Mouse (Mus musculus) intestine, embryonic 14.5 days (tissue): ENCODE results near the gene Btbd11. TPM values are rescaled to one million over a fixed set of nuclear protein-coding genes. Genes with fewer than 3 reads are reported as not detected.
A peak's percentile ranks its signal among the peaks of the same experiment; 100 is the strongest.

Source experiments
- ATAC-seq: fragments of 200-750 bp; cut with Nextera tagmentation; replicated peaks from 2 replicates; pipeline ENCODE4 v1.8.0; 2017; ENCODE audit warnings: low read depth, moderate number of reproducible peaks, moderate TSS enrichment, moderate library complexity; ENCODE audit not compliant: low FRiP score, low TSS enrichment
- DNase-seq: peaks from one replicate; pipeline ENCODE4 v3.0.0-alpha.2; 2018; ENCODE audit warnings: low spot score
- H3K27ac ChIP-seq: fragments of 300-500 bp; sonication (generic); 2 replicates; pipeline ENCODE4 v1.5.1; 2014; ENCODE audit warnings: low read depth, mild to moderate bottlenecking, control low read depth
- H3K27me3 ChIP-seq: fragments of 300-500 bp; sonication (generic); replicated peaks from 2 replicates; pipeline ENCODE4 v1.6.1; 2014; ENCODE audit warnings: low read length, control low read depth; ENCODE audit not compliant: control insufficient read depth, insufficient read depth
- H3K36me3 ChIP-seq: fragments of 300-500 bp; sonication (generic); 2 replicates; pipeline ENCODE4 v1.6.1; 2014; ENCODE audit warnings: low read length, control low read depth; ENCODE audit not compliant: control insufficient read depth, insufficient read depth
- H3K4me1 ChIP-seq: fragments of 300-500 bp; sonication (generic); replicated peaks from 2 replicates; pipeline ENCODE4 v1.6.1; 2014; ENCODE audit warnings: low read length, control low read depth, mixed read lengths; ENCODE audit not compliant: control insufficient read depth, insufficient read depth
- H3K4me2 ChIP-seq: fragments of 300-500 bp; sonication (generic); 2 replicates; pipeline ENCODE4 v1.6.1; 2014; ENCODE audit warnings: low read length
- H3K4me3 ChIP-seq: fragments of 300-500 bp; sonication (generic); 2 replicates; pipeline ENCODE4 v1.5.1; 2014; ENCODE audit warnings: low read depth, low read length, control low read depth, mixed read lengths
- H3K9ac ChIP-seq: fragments of 300-500 bp; sonication (generic); 2 replicates; pipeline ENCODE4 v1.6.1; 2014; ENCODE audit warnings: mild to moderate bottlenecking, low read length
- H3K9me3 ChIP-seq: fragments of 300-500 bp; sonication (generic); 2 replicates; pipeline ENCODE4 v1.6.1; 2016; ENCODE audit warnings: low read length, control low read depth; ENCODE audit not compliant: control insufficient read depth
- WGBS: fragments of 180-500 bp; shearing (Covaris S2); extraction: QIAGEN DNeasy Blood & Tissue Kit; methylation state at CpG from one replicate; pipeline ENCODE4 v1.1.7; 2014; 5-methylcytosine and 5-hydroxymethylcytosine counted together
- polyA plus RNA-seq: library from polyadenylated mRNA; unstranded; fragments of >200 nt; fragmentation: Nextera tagmentation; extraction: Ambion mirVana; gene quantifications from 2 replicates; pipeline ENCODE4 v1.2.1, GENCODE M21; 2014

The Btbd11 gene
- polyA plus RNA-seq, 1 experiment from 2014 or later, result 2.0 TPM

DNA sequence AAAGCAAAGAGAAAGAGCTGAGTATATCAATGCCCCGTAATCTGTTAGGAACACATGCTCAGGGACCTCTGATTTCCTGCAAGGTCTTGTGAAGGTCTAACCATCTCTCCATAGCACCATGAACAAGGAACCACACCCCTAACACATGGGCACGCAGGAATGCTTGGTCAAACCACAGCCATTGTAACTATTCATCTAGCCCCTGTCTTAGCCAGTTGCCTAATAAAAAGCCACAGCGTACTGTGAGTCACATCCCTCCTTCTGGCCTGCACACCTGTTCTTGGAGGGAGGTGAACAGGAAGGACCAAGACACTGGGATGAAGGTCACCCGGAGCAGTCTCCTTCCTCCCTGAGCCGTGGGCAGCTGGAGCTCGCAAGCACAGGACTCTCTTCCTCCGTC, 253.0 kb downstream of the Btbd11 start:
- Histone ChIP-seq H3K36me3 (no peaks in the 10 kb centered on the region), H3K9ac (no peak overlapping the region), H3K27me3 (no peaks in the 10 kb centered on the region), H3K4me3 (no peak overlapping the region), H3K4me1 (no peaks in the 10 kb centered on the region; the same call in 1 of the 2 replicates), H3K9me3 (no peaks in the 10 kb centered on the region), H3K4me2 (no peak overlapping the region), H3K27ac (no peak overlapping the region)
- DNase-seq, result peak; percentile 45
- WGBS, result 81% methylated on average over 7 of the region's 7 CpGs
- no peak for ATAC-seq

DNA sequence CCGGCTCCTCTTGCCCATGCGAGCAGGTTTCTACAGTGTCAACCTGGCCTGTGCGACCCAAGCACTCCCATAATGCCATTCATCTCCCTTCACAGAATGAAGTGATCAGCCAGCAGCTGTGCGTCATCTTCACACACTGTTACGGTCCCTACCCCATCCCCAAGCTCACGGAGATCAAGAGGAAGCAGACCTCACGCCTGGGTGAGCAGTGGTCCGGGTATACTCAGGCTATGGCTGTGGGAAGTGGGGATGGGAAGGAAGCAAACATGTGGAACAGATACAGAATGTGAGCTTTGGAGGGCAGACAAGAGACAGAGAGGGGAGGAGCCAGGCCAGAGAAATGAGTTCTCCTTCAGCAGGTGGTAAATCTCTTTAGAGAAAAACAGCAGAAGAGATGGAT, 253.8 kb downstream of the Btbd11 start:
- WGBS, result 78% methylated on average over 8 of the region's 8 CpGs
- H3K9me3 ChIP-seq, result no peaks in the 10 kb centered on the region
- no peak overlapping the region for H3K4me3 ChIP-seq
- no peak for ATAC-seq
- no peaks in the 10 kb centered on the region; the same call in 1 of the 2 replicates for H3K4me1 ChIP-seq
- H3K9ac ChIP-seq, result no peak overlapping the region
- no peaks in the 10 kb centered on the region for H3K36me3 ChIP-seq
- no peak overlapping the region for H3K4me2 ChIP-seq
- no peak overlapping the region for H3K27ac ChIP-seq
- no peaks in the 10 kb centered on the region for H3K27me3 ChIP-seq
- peak; percentile 47 for DNase-seq

- H3K9me3 ChIP-seq, result no peaks in the 10 kb centered on the region
- H3K4me1 ChIP-seq, result no peaks in the 10 kb centered on the region
- H3K27ac ChIP-seq, result no peak overlapping the region
- ATAC-seq, result no peak
- H3K36me3 ChIP-seq, result no peaks in the 10 kb centered on the region
- no peak overlapping the region for H3K4me3 ChIP-seq
- DNase-seq, result no peak
- H3K9ac ChIP-seq, result no peak overlapping the region
- H3K27me3 ChIP-seq, result no peaks in the 10 kb centered on the region
- no peak overlapping the region for H3K4me2 ChIP-seq
- WGBS, result 81% methylated on average over 6 of the region's 6 CpGs
These were observed 258.7 kb downstream of the Btbd11 start for GRCm38 (mm10) chr10:85645346-85645745.

DNA sequence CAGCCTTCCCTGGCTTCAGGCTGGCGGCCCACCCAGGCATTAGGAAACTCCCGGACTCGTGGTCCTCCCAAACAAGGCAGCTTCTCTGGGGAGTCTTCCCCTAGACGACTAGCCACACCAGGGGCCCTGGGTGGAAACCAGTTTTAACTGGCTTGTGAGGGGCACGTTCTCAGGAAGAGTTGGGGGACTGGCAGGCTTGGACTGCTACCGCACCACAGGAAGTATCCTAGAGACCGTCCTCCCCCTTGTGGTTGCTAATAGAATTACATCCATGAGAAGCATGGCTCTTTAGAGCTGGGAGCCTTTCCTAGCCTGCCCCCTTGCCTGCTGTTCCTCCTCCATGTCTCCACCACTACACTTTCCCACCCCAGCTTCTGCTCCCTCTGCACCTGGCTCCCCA, 265.1 kb downstream of the Btbd11 start:
- H3K27me3 ChIP-seq, result no peaks in the 10 kb centered on the region
- DNase-seq (peak; percentile 68), ATAC-seq (peak; percentile 84)
- WGBS, result 27% methylated on average over 7 of the region's 7 CpGs
- H3K9ac ChIP-seq, result no peak overlapping the region
- H3K36me3 ChIP-seq, result no peaks in the 10 kb centered on the region
- no peaks in the 10 kb centered on the region for H3K9me3 ChIP-seq
- H3K4me3 ChIP-seq, result no peak overlapping the region
- no peak overlapping the region for H3K4me2 ChIP-seq
- H3K27ac ChIP-seq, result no peak overlapping the region
- H3K4me1 ChIP-seq, result peaks cover 3% of the 10 kb centered on the region; the same call in 1 of the 2 replicates

GRCm38 (mm10) chr10:85655881-85656280, 269.3 kb downstream of the Btbd11 start:
- H3K4me2 ChIP-seq, result no peak overlapping the region
- H3K4me3 ChIP-seq, result no peak overlapping the region
- WGBS, result 24% methylated on average over 4 of the region's 4 CpGs
- DNase-seq, result peak; percentile 64
- no peaks in the 10 kb centered on the region for H3K9me3 ChIP-seq
- 0 out of 2 replicates have a peak overlapping the region, but pooled peaks have one; percentile 6 for H3K27ac ChIP-seq
- no peak overlapping the region for H3K9ac ChIP-seq
- ATAC-seq, result no peak
- no peaks in the 10 kb centered on the region for H3K27me3 ChIP-seq
- H3K36me3 ChIP-seq, result no peaks in the 10 kb centered on the region
- H3K4me1 ChIP-seq, result peaks cover 3% of the 10 kb centered on the region; the same call in 1 of the 2 replicates

GRCm38 (mm10) chr10:85657886-85658285, 271.3 kb downstream of the Btbd11 start:
- no peaks in the 10 kb centered on the region for H3K27me3 ChIP-seq
- H3K27ac ChIP-seq, result no peak overlapping the region
- ATAC-seq (no peak), DNase-seq (no peak)
- H3K36me3 ChIP-seq, result no peaks in the 10 kb centered on the region
- peaks cover 3% of the 10 kb centered on the region; the same call in 1 of the 2 replicates for H3K4me1 ChIP-seq
- H3K9ac ChIP-seq, result no peak overlapping the region
- no peaks in the 10 kb centered on the region for H3K9me3 ChIP-seq
- no peak overlapping the region for H3K4me2 ChIP-seq
- 89% methylated on average over 10 of the region's 10 CpGs for WGBS
- H3K4me3 ChIP-seq, result no peak overlapping the region

DNA sequence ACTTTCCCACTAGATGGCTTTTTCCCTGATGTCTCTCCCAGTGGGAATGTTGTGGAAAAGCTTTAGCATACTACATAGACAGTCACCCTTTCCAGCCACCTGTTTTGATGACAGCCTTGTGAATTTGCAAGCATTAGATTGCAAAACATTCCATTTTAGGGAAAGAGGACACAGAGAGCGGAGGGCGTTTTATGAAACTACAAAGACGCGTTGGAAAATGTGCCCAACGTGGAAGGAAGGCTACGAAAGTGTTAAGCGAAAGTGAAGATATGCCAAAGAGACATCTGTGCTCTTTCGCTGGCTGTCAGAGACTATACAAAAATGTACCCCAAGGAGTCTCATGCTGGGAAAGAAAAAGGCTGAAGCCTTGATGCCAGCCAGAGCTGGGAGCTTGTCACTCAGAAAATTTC, 286.9 kb downstream of the Btbd11 start:
- ATAC-seq, result no peak
- H3K4me3 ChIP-seq, result no peak overlapping the region
- peaks cover 6% of the 10 kb centered on the region for H3K9me3 ChIP-seq
- DNase-seq, result no peak
- no peaks in the 10 kb centered on the region for H3K36me3 ChIP-seq
- H3K4me1 ChIP-seq, result no peaks in the 10 kb centered on the region
- no peak overlapping the region for H3K9ac ChIP-seq
- no peak overlapping the region for H3K4me2 ChIP-seq
- 87% methylated on average over 8 of the region's 8 CpGs for WGBS
- no peak overlapping the region for H3K27ac ChIP-seq
- H3K27me3 ChIP-seq, result no peaks in the 10 kb centered on the region

DNA sequence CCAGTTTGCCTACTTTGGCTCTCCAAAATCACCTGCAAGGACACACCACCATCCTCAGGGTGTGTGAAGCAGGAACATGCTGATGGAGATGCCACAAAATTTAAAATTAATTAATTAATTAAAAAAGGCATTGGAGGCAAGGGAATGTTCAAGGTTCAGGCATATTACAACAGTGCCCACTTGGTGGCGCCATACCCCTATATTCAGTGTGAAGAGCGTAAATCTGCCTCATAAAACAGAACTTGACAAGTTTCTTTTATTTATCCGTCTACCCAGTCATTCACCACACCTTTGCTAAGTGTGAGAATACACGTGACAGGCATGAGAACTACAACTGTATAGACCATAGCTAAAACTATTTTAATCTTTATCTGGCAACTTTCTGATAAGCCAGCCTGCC, 292.0 kb downstream of the Btbd11 start:
- H3K4me1 ChIP-seq, result no peaks in the 10 kb centered on the region
- peak; percentile 68 for DNase-seq
- H3K36me3 ChIP-seq, result no peaks in the 10 kb centered on the region
- no peak for ATAC-seq
- H3K9me3 ChIP-seq, result no peaks in the 10 kb centered on the region
- 24% methylated on average over 4 of the region's 4 CpGs for WGBS
- H3K4me3 ChIP-seq, result no peak overlapping the region
- H3K4me2 ChIP-seq, result no peak overlapping the region
- H3K27me3 ChIP-seq, result no peaks in the 10 kb centered on the region
- H3K27ac ChIP-seq, result no peak overlapping the region
- H3K9ac ChIP-seq, result no peak overlapping the region

GRCm38 (mm10) chr10:85682446-85682845, 295.8 kb downstream of the Btbd11 start:
- Histone ChIP-seq H3K4me3 (no peak overlapping the region), H3K4me2 (no peak overlapping the region), H3K27ac (no peak overlapping the region), H3K4me1 (no peaks in the 10 kb centered on the region), H3K36me3 (no peaks in the 10 kb centered on the region), H3K9me3 (no peaks in the 10 kb centered on the region), H3K9ac (no peak overlapping the region), H3K27me3 (no peaks in the 10 kb centered on the region)
- WGBS, result 86% methylated on average over 9 of the region's 9 CpGs
- no peak for DNase-seq
- no peak for ATAC-seq
